Mouse (Mus musculus): Measurements from ENCODE around the gene 0610009B22Rik. TPM values are rescaled to one million over a fixed set of nuclear protein-coding genes. Genes with fewer than 3 reads are reported as not detected.

The 0610009B22Rik gene
- total RNA-seq, 2 experiments from 2014 or later, result 8.1 to 18.1 TPM

- no peak for ATAC-seq (replicated peaks; ENCODE audit: low FRiP score, poor library complexity, severe bottlenecking)
Observed at GRCm38 (mm10) chr11:51662632-51663031, 26.0 kb downstream of the 0610009B22Rik start.

- no peak for ATAC-seq (replicated peaks; ENCODE audit: low FRiP score, poor library complexity, severe bottlenecking)
Observed at GRCm38 (mm10) chr11:51661867-51662365, 26.8 kb downstream of the 0610009B22Rik start.

GRCm38 (mm10) chr11:51658705-51659104 is 30.0 kb downstream of the 0610009B22Rik start:
- peak; percentile 83 for ATAC-seq (replicated peaks; ENCODE audit: low FRiP score, poor library complexity, severe bottlenecking)

- ATAC-seq (replicated peaks; ENCODE audit: low FRiP score, poor library complexity, severe bottlenecking), result no peak
Observed at GRCm38 (mm10) chr11:51658291-51658690, 30.4 kb downstream of the 0610009B22Rik start.

- ATAC-seq (replicated peaks; ENCODE audit: low FRiP score, poor library complexity, severe bottlenecking), result no peak
Observed at GRCm38 (mm10) chr11:51656798-51657521, 31.7 kb downstream of the 0610009B22Rik start.

GRCm38 (mm10) chr11:51654891-51655290 is 33.8 kb downstream of the 0610009B22Rik start:
- ATAC-seq (replicated peaks; ENCODE audit: low FRiP score, poor library complexity, severe bottlenecking), result no peak

- ATAC-seq (replicated peaks; ENCODE audit: low FRiP score, poor library complexity, severe bottlenecking), result no peak
Observed at GRCm38 (mm10) chr11:51653736-51654135, 34.9 kb downstream of the 0610009B22Rik start.

GRCm38 (mm10) chr11:51652889-51653418 is 35.7 kb downstream of the 0610009B22Rik start:
- no peak for ATAC-seq (replicated peaks; ENCODE audit: low FRiP score, poor library complexity, severe bottlenecking)

GRCm38 (mm10) chr11:51650691-51651515 is 37.8 kb downstream of the 0610009B22Rik start, which contains the start of the genes N4bp3 and D930048N14Rik:
N4bp3 (minus strand) TSS chr11:51650842.
D930048N14Rik (plus strand) TSS chr11:51650954.
- no peak for ATAC-seq (replicated peaks; ENCODE audit: low FRiP score, poor library complexity, severe bottlenecking)

- ATAC-seq (replicated peaks; ENCODE audit: low FRiP score, poor library complexity, severe bottlenecking), result no peak
Observed at GRCm38 (mm10) chr11:51650261-51650660, 38.4 kb downstream of the 0610009B22Rik start.

GRCm38 (mm10) chr11:51649889-51650199 is 38.8 kb downstream of the 0610009B22Rik start:
- ATAC-seq (replicated peaks; ENCODE audit: low FRiP score, poor library complexity, severe bottlenecking), result no peak

- ATAC-seq (replicated peaks; ENCODE audit: low FRiP score, poor library complexity, severe bottlenecking), result no peak
Observed at GRCm38 (mm10) chr11:51649111-51649888, 39.4 kb downstream of the 0610009B22Rik start.

- no peak for ATAC-seq (replicated peaks; ENCODE audit: low FRiP score, poor library complexity, severe bottlenecking)
Observed at GRCm38 (mm10) chr11:51648566-51648965, 40.1 kb downstream of the 0610009B22Rik start.

- no peak for ATAC-seq (replicated peaks; ENCODE audit: low FRiP score, poor library complexity, severe bottlenecking)
Observed at GRCm38 (mm10) chr11:51646751-51647667, 41.7 kb downstream of the 0610009B22Rik start.

GRCm38 (mm10) chr11:51646245-51646644 is 42.4 kb downstream of the 0610009B22Rik start:
- ATAC-seq (replicated peaks; ENCODE audit: low FRiP score, poor library complexity, severe bottlenecking), result no peak

- ATAC-seq (replicated peaks; ENCODE audit: low FRiP score, poor library complexity, severe bottlenecking), result no peak
Observed at GRCm38 (mm10) chr11:51645293-51645692, 43.4 kb downstream of the 0610009B22Rik start.

GRCm38 (mm10) chr11:51644217-51644616 is 44.5 kb downstream of the 0610009B22Rik start:
- no peak for ATAC-seq (replicated peaks; ENCODE audit: low FRiP score, poor library complexity, severe bottlenecking)

GRCm38 (mm10) chr11:51643761-51644160 is 44.9 kb downstream of the 0610009B22Rik start:
- no peak for ATAC-seq (replicated peaks; ENCODE audit: low FRiP score, poor library complexity, severe bottlenecking)

GRCm38 (mm10) chr11:51643202-51643601 is 45.5 kb downstream of the 0610009B22Rik start:
- no peak for ATAC-seq (replicated peaks; ENCODE audit: low FRiP score, poor library complexity, severe bottlenecking)

Measured in erythroblast, adult 5-6 weeks (primary cell).